Mouse (Mus musculus): Measurements from ENCODE around the gene Tmem169. TPM values are rescaled to one million over a fixed set of nuclear protein-coding genes. Genes with fewer than 3 reads are reported as not detected.
A peak's percentile ranks its signal among the peaks of the same experiment; 100 is the strongest.
"Not testable (repeated sequence)": the region's sequence is repeated elsewhere in the genome, so short reads cannot be mapped to it uniquely, and the experiment has no call there.

Tmem169 gene
- polyA plus RNA-seq (2012; rRNA removed), result 0.03 and 0.05 TPM in 2 replicates

- Histone ChIP-seq H3K4me3 (replicated peaks; ENCODE audit: extremely low read depth, low read depth, low read length) (peak within 1 kb of the TSS; percentile 64), H3K4me1 (ENCODE audit: control insufficient read depth, insufficient read depth, low read length) (no peaks in the 10 kb centered on the region)
- WGBS, result under 1% methylated on average over 30 of the region's 30 CpGs
- DNase-seq, result peak; percentile 91
- TF ChIP-seq CTCF (IDR thresholded peaks at IDR 0.05; ENCODE audit: insufficient read depth, low read length) (no peak), POLR2A (IDR thresholded peaks at IDR 0.05; ENCODE audit: borderline replicate concordance, extremely low read depth, low read depth, low read length) (0 out of 2 replicates have a peak, but pooled peaks have one; percentile 45)
Measured at GRCm38 (mm10) chr1:72283992-72284485, at the start of gene Tmem169, which contains the start of gene Pecr. TSS of gene Tmem169 (plus strand) at chr1:72284369. TSS of gene Pecr (minus strand) at chr1:72284314.

GRCm38 (mm10) chr1:72236363-72237006, 47.7 kb upstream of the Tmem169 start:
- H3K4me1 ChIP-seq (ENCODE audit: control insufficient read depth, insufficient read depth, low read length), result not testable (repeated sequence)
- WGBS, result under 1% methylated on average over 37 of the region's 50 CpGs
- TF ChIP-seq POLR2A (IDR thresholded peaks at IDR 0.05; ENCODE audit: borderline replicate concordance, extremely low read depth, low read depth, low read length), result peak; percentile 24; the same call in 1 of the 2 replicates
- H3K4me3 ChIP-seq (replicated peaks; ENCODE audit: extremely low read depth, low read depth, low read length), result peak overlapping the region; percentile 75
- peak; percentile 69 for DNase-seq

GRCm38 (mm10) chr1:72237007-72237775, 47.0 kb upstream of the Tmem169 start:
- no peak for TF ChIP-seq POLR2A (IDR thresholded peaks at IDR 0.05; ENCODE audit: borderline replicate concordance, extremely low read depth, low read depth, low read length)
- no peak for TF ChIP-seq CTCF (IDR thresholded peaks at IDR 0.05; ENCODE audit: insufficient read depth, low read length)
- no peak overlapping the region for H3K4me3 ChIP-seq (replicated peaks; ENCODE audit: extremely low read depth, low read depth, low read length)
- DNase-seq, result no peak
- no peaks in the 10 kb centered on the region for H3K4me1 ChIP-seq (ENCODE audit: control insufficient read depth, insufficient read depth, low read length)
- 5% methylated on average over 13 of the region's 13 CpGs for WGBS

- no peak for DNase-seq
- 72% methylated on average over 10 of the region's 10 CpGs for WGBS
- Histone ChIP-seq H3K4me3 (replicated peaks; ENCODE audit: extremely low read depth, low read depth, low read length) (no peak overlapping the region), H3K4me1 (ENCODE audit: control insufficient read depth, insufficient read depth, low read length) (no peaks in the 10 kb centered on the region)
- TF ChIP-seq POLR2A (IDR thresholded peaks at IDR 0.05; ENCODE audit: borderline replicate concordance, extremely low read depth, low read depth, low read length), result no peak
- no peak for TF ChIP-seq CTCF (IDR thresholded peaks at IDR 0.05; ENCODE audit: insufficient read depth, low read length)
Measured at GRCm38 (mm10) chr1:72238016-72238580, 46.1 kb upstream of the Tmem169 start.

- H3K4me3 ChIP-seq (replicated peaks; ENCODE audit: extremely low read depth, low read depth, low read length); DNase-seq; H3K4me1 ChIP-seq (ENCODE audit: control insufficient read depth, insufficient read depth, low read length): not testable (repeated sequence)
- WGBS, result 80% methylated on average over 3 of the region's 3 CpGs
Measured at GRCm38 (mm10) chr1:72239113-72239512, 45.1 kb upstream of the Tmem169 start.

GRCm38 (mm10) chr1:72242581-72243143, 41.5 kb upstream of the Tmem169 start:
- no peak for DNase-seq
- no peak for TF ChIP-seq POLR2A (IDR thresholded peaks at IDR 0.05; ENCODE audit: borderline replicate concordance, extremely low read depth, low read depth, low read length)
- no peaks in the 10 kb centered on the region for H3K4me1 ChIP-seq (ENCODE audit: control insufficient read depth, insufficient read depth, low read length)
- H3K4me3 ChIP-seq (replicated peaks; ENCODE audit: extremely low read depth, low read depth, low read length), result no peak overlapping the region
- 86% methylated on average over 5 of the region's 5 CpGs for WGBS

GRCm38 (mm10) chr1:72243656-72244316, 40.4 kb upstream of the Tmem169 start:
- peak; percentile 94 for DNase-seq
- TF ChIP-seq POLR2A (IDR thresholded peaks at IDR 0.05; ENCODE audit: borderline replicate concordance, extremely low read depth, low read depth, low read length) (peak; percentile 91; the same call in 1 of the 2 replicates), CTCF (IDR thresholded peaks at IDR 0.05; ENCODE audit: insufficient read depth, low read length) (no peak)
- Histone ChIP-seq H3K4me1 (ENCODE audit: control insufficient read depth, insufficient read depth, low read length) (no peaks in the 10 kb centered on the region), H3K4me3 (replicated peaks; ENCODE audit: extremely low read depth, low read depth, low read length) (peak overlapping the region; percentile 69)
- under 1% methylated on average over 47 of the region's 47 CpGs for WGBS

- WGBS, result 5% methylated on average over 12 of the region's 12 CpGs
- H3K4me1 ChIP-seq (ENCODE audit: control insufficient read depth, insufficient read depth, low read length), result no peaks in the 10 kb centered on the region
- peak overlapping the region; percentile 17 for H3K4me3 ChIP-seq (replicated peaks; ENCODE audit: extremely low read depth, low read depth, low read length)
- TF ChIP-seq POLR2A (IDR thresholded peaks at IDR 0.05; ENCODE audit: borderline replicate concordance, extremely low read depth, low read depth, low read length) (no peak), CTCF (IDR thresholded peaks at IDR 0.05; ENCODE audit: insufficient read depth, low read length) (no peak)
- DNase-seq, result no peak
Measured at GRCm38 (mm10) chr1:72244317-72245036, 39.7 kb upstream of the Tmem169 start.

- not testable (repeated sequence) for H3K4me1 ChIP-seq (ENCODE audit: control insufficient read depth, insufficient read depth, low read length); DNase-seq; H3K4me3 ChIP-seq (replicated peaks; ENCODE audit: extremely low read depth, low read depth, low read length)
- whole genome bisulfite sequencing, result 54% methylated on average over 9 of the region's 9 CpGs
Measured at GRCm38 (mm10) chr1:72248226-72248737, 35.9 kb upstream of the Tmem169 start.

Data from lung, adult 2 months (tissue).